Mouse (Mus musculus): ENCODE measurements around the gene Dynlt1b.
"Not testable (repeated sequence)": the region's sequence is repeated elsewhere in the genome, so short reads cannot be mapped to it uniquely, and the experiment has no call there.

DNA sequence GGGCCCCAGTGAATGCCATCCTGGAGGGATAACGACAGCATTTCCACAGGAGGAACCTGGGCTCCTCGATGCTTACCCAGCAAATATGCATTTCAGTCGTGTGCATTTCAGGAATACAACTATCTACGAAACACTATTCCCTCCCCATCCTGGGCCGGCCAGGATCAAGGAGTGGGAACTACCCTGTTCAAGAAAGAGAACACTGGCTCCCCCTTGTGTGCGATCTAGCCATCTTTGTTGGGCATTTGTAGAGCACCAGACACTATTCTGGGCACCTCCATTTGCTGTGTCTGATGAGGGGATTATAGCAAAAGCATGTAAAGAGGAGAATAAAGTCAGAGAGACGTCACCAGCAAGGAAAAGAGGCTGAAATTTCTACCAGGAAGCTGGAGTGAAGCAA lies 12.8 kb upstream of the Dynlt1b start:
- not testable (repeated sequence) for TF ChIP-seq CTCF (conservative IDR thresholded peaks at IDR 0.05; ENCODE audit: low read length); NANOG (IDR thresholded peaks at IDR 0.05; ENCODE audit: borderline replicate concordance, low read length)

Measured in E14TG2a.4 (cell line).